Mouse (Mus musculus) hindbrain, embryonic 15.5 days (tissue): ENCODE data around the gene Prrc2b. TPM values are rescaled to one million over a fixed set of nuclear protein-coding genes. Genes with fewer than 3 reads are reported as not detected.

ENCODE experiments used
- ATAC-seq: fragments of 200-750 bp; cut with Nextera tagmentation; 2 replicates; pipeline ENCODE4 v1.8.0; 2017; ENCODE audit warnings: low read depth, moderate number of reproducible peaks, moderate TSS enrichment; ENCODE audit not compliant: low FRiP score
- H3K27ac ChIP-seq: fragments of 300-500 bp; sonication (generic); replicated peaks from 2 replicates; pipeline ENCODE4 v1.5.1; 2015; ENCODE audit warnings: mild to moderate bottlenecking, inconsistent platforms
- H3K27me3 ChIP-seq: fragments of 300-500 bp; sonication (generic); 2 replicates; pipeline ENCODE4 v1.6.1; 2015; ENCODE audit warnings: control low read depth, inconsistent platforms
- H3K36me3 ChIP-seq: fragments of 300-500 bp; sonication (generic); 2 replicates; pipeline ENCODE4 v1.6.1; 2015; ENCODE audit warnings: control low read depth, inconsistent platforms
- H3K4me1 ChIP-seq: fragments of 300-500 bp; sonication (generic); replicated peaks from 2 replicates; pipeline ENCODE4 v1.6.1; 2015; ENCODE audit warnings: control low read depth, inconsistent platforms
- H3K4me2 ChIP-seq: fragments of 300-500 bp; sonication (generic); 2 replicates; pipeline ENCODE4 v1.6.1; 2015; ENCODE audit warnings: moderate library complexity, mild to moderate bottlenecking, inconsistent platforms
- H3K4me3 ChIP-seq: fragments of 300-500 bp; sonication (generic); 2 replicates; pipeline ENCODE4 v1.5.1; 2015; ENCODE audit warnings: mild to moderate bottlenecking, inconsistent platforms
- H3K9ac ChIP-seq: fragments of 300-500 bp; sonication (generic); 2 replicates; pipeline ENCODE4 v1.6.1; 2015; ENCODE audit warnings: inconsistent platforms
- H3K9me3 ChIP-seq: fragments of 300-500 bp; sonication (generic); 2 replicates; pipeline ENCODE4 v1.6.1; 2016; ENCODE audit warnings: control low read depth, inconsistent platforms
- WGBS: fragments of 180-500 bp; shearing (Covaris S2); methylation state at CpG from one replicate; pipeline ENCODE4 v1.1.7; 2015; 5-methylcytosine and 5-hydroxymethylcytosine counted together
- polyA plus RNA-seq: library from polyadenylated mRNA; unstranded; fragments of >200 nt; fragmentation: Nextera tagmentation; extraction: Ambion mirVana; gene quantifications from 2 replicates; pipeline ENCODE4 v1.2.1, GENCODE M21; 2015

Prrc2b gene
- polyA plus RNA-seq, 1 experiment from 2014 or later = 79.7 TPM

- Histone ChIP-seq H3K36me3 (no peaks in the 10 kb centered on the region), H3K4me1 (peaks cover 66% of the 10 kb centered on the region), H3K9me3 (no peaks in the 10 kb centered on the region), H3K27ac (no peak overlapping the region), H3K27me3 (no peaks in the 10 kb centered on the region), H3K4me2 (no peak overlapping the region), H3K4me3 (no peak overlapping the region), H3K9ac (no peak overlapping the region)
- ATAC-seq = no peak
- WGBS = 85% methylated on average over 11 of the region's 11 CpGs
Observed at GRCm38 (mm10) chr2:32165040-32165800, 14.3 kb downstream of the Prrc2b start.

DNA sequence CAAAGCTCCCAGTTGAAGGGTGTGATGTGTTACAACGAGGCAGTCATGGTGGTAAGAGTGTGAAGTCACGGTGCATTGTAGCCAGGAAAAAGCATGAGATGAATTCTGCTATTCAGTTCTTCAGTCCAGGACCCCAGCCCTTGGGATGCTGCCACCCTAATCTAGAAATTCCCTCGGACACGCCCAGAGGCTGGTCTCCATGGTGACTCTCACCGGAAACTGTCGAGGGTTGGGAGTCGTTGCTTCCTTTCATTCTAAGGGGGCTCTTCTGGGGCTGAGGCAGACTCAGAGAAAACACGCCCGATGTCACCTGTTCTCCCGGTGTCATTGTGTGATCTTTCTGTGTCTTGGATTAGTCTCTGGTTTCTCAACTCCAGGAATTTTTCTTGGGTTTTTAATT is 15.7 kb downstream of the Prrc2b start:
- no peak overlapping the region for H3K9ac ChIP-seq
- peaks cover 67% of the 10 kb centered on the region for H3K4me1 ChIP-seq

GRCm38 (mm10) chr2:32167034-32167770 is 16.3 kb downstream of the Prrc2b start:
- peak overlapping the region; percentile 83 for H3K27ac ChIP-seq
- H3K9me3 ChIP-seq = no peaks in the 10 kb centered on the region
- no peaks in the 10 kb centered on the region for H3K36me3 ChIP-seq
- H3K4me2 ChIP-seq = peak overlapping the region; percentile 41
- peak overlapping the region; percentile 21; the same call in 1 of the 2 replicates for H3K9ac ChIP-seq
- peak; percentile 24 for ATAC-seq
- no peaks in the 10 kb centered on the region for H3K27me3 ChIP-seq
- 4% methylated on average over 16 of the region's 16 CpGs for WGBS
- H3K4me1 ChIP-seq = peaks cover 72% of the 10 kb centered on the region
- H3K4me3 ChIP-seq = 0 out of 2 replicates have a peak overlapping the region, but pooled peaks have one; percentile 6

More for the DNA sequence above, 15.7 kb downstream of the Prrc2b start:
- H3K36me3 ChIP-seq = no peaks in the 10 kb centered on the region
- no peak for ATAC-seq
- H3K27me3 ChIP-seq = no peaks in the 10 kb centered on the region
- peak overlapping the region; percentile 83 for H3K27ac ChIP-seq
- peak overlapping the region; percentile 41; the same call in 1 of the 2 replicates for H3K4me2 ChIP-seq
- H3K4me3 ChIP-seq = no peak overlapping the region
- WGBS = 3% methylated on average over 10 of the region's 10 CpGs
- no peaks in the 10 kb centered on the region for H3K9me3 ChIP-seq

DNA sequence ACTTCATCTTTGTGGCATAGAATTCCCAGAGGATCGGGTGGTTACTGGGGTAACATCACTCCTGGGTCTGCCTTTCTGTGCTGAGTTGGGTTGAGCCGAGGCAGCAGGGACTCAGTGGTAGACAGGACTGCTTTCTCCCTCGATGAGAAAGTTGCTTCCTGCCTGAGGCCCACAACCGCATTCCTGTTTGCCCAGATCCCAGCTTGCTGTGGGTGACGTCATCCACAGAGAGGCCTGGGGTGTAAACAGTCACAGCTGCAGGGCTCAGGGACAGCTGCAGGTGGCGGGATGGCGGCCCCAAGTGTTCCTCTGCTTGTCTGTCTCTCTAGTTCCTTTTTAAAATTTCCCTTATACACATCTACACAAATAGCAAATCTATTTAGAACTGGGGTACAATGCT is 16.9 kb downstream of the Prrc2b start:
- H3K4me2 ChIP-seq = peak overlapping the region; percentile 41
- ATAC-seq = peak; percentile 43
- H3K9ac ChIP-seq = peak overlapping the region; percentile 21; the same call in 1 of the 2 replicates
- H3K27me3 ChIP-seq = no peaks in the 10 kb centered on the region
- no peaks in the 10 kb centered on the region for H3K36me3 ChIP-seq
- 2% methylated on average over 7 of the region's 7 CpGs for WGBS
- H3K4me3 ChIP-seq = 0 out of 2 replicates have a peak overlapping the region, but pooled peaks have one; percentile 6
- H3K9me3 ChIP-seq = no peaks in the 10 kb centered on the region
- H3K27ac ChIP-seq = peak overlapping the region; percentile 83
- peaks cover 72% of the 10 kb centered on the region for H3K4me1 ChIP-seq

DNA sequence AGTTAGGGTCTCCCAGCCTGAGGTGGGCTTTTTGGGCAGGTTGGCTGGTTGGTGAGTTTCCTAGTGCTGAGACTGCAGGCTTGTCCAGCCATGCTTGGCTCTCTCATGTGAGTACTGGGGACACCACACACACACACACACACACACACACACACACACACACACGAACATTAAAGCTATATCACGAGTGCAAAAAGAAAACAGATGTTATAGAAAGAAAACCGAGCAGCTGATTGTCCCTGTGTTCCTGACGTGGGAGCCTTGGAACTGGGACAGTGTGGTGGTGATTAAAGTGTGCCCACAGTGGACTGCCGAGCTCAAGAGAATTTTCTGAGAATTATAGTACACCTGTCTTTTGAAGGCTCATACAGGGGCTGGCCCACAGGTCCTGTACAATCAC is 18.4 kb downstream of the Prrc2b start:
- Histone ChIP-seq H3K4me3 (no peak overlapping the region), H3K36me3 (no peaks in the 10 kb centered on the region), H3K4me2 (no peak overlapping the region), H3K4me1 (peaks cover 80% of the 10 kb centered on the region), H3K9ac (no peak overlapping the region), H3K27ac (peak overlapping the region; percentile 14; the same call in 1 of the 2 replicates), H3K9me3 (no peaks in the 10 kb centered on the region), H3K27me3 (no peaks in the 10 kb centered on the region)
- WGBS = 74% methylated on average over 5 of the region's 5 CpGs
- ATAC-seq = no peak

DNA sequence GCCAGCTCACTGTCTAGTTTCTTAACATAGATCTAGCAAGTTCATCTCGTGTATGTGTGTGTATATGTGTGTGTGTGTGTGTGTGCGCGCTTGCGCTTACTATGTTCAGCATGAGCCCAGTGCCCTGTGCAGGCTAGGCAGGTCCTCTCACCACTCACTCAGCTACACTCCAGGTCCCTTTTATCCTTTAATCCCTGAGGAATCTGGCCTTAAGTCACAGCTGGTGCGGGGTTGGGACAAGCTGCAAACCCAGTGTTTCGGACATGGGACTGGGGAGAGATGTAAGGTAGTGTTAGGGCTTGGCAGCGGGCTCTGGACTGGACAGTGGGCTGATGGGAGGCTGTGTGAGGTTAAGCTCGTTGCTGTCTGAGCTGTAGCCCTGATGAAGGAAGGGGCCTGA is 19.1 kb downstream of the Prrc2b start:
- Histone ChIP-seq H3K36me3 (no peaks in the 10 kb centered on the region), H3K27me3 (no peaks in the 10 kb centered on the region), H3K4me1 (peaks cover 80% of the 10 kb centered on the region), H3K4me2 (no peak overlapping the region), H3K9me3 (no peaks in the 10 kb centered on the region), H3K9ac (no peak overlapping the region), H3K27ac (0 out of 2 replicates have a peak overlapping the region, but pooled peaks have one; percentile 14), H3K4me3 (no peak overlapping the region)
- ATAC-seq = no peak
- WGBS = 80% methylated on average over 8 of the region's 8 CpGs

DNA sequence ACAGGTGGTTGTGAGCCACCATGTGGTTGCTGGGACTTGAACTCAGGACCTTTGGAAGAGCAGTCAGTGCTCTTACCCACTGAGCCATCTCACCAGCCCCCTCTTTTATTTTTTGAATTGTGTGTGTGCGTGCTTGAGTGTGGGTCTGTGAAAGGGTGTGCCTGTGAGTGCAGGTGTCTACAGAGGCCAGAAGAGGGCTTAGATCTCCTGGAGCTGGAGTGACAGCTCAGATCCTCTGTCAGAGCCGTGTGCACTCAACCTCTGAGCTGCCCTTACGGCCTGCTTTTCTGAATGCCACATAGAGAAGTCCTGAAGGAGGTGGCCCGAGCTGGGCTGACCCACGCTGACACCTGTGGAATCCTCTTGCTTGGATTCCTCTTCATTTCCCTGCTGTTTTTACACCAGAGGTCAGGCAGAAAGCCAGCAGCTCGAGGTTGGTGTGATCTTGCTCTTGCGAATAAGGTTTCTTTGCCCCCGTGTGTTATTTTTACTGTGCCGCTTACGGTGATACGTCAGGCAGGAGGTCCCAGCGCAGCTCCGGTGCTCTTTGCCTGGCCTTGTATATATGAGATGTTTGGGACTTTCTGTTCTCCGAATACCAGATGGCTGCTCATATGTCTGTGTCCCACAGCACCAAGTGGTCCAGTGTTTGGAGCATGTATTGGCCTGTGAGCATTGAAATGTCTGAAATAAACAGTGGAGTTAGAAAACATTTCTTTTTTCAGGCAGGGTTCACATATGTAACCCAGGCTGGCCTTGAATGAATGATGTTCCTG is 21.0 kb downstream of the Prrc2b start:
- H3K27ac ChIP-seq = no peak overlapping the region
- whole genome bisulfite sequencing = 77% methylated on average over 14 of the region's 14 CpGs
- H3K4me2 ChIP-seq = no peak overlapping the region

DNA sequence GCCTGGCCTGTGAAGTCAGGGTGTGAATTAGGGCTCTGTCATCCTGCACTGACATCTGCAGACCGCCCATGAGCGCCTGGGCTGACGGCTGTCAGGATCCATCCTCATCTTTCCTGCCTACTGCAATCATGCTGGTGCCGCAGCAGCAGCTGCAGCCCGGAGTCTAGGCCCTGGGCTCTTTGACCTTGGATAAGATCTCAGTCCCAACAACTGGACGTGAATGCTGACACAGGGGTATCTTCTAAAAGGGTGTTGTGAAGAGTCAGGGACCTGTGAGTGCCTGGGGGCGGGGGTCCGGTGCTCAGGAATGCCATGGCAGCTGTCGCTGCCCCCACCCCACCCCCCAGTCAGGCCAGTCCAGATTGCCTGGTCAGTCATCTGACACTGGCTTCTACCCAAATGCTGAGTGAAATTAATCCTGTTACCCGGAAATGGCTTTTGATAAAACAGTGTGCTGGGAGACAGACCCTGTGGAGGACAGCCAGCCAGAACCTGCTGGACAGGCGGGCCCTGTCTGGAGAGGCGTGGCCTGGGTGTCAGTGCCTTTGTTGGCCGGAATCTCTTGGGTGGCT is 23.4 kb downstream of the Prrc2b start:
- Histone ChIP-seq H3K4me2 (peak overlapping the region; percentile 33), H3K9ac (peak overlapping the region; percentile 16; the same call in 1 of the 2 replicates), H3K4me3 (no peak overlapping the region), H3K36me3 (no peaks in the 10 kb centered on the region), H3K4me1 (peaks cover 83% of the 10 kb centered on the region), H3K9me3 (no peaks in the 10 kb centered on the region), H3K27me3 (no peaks in the 10 kb centered on the region), H3K27ac (peak overlapping the region; percentile 87)
- 4% methylated on average over 13 of the region's 13 CpGs for WGBS
- peak; percentile 72 for ATAC-seq

More for the DNA sequence above, 21.0 kb downstream of the Prrc2b start:
- no peak for ATAC-seq
- Histone ChIP-seq H3K27me3 (no peaks in the 10 kb centered on the region), H3K4me3 (no peak overlapping the region), H3K9me3 (no peaks in the 10 kb centered on the region), H3K36me3 (no peaks in the 10 kb centered on the region), H3K4me1 (peaks cover 81% of the 10 kb centered on the region), H3K9ac (no peak overlapping the region)

DNA sequence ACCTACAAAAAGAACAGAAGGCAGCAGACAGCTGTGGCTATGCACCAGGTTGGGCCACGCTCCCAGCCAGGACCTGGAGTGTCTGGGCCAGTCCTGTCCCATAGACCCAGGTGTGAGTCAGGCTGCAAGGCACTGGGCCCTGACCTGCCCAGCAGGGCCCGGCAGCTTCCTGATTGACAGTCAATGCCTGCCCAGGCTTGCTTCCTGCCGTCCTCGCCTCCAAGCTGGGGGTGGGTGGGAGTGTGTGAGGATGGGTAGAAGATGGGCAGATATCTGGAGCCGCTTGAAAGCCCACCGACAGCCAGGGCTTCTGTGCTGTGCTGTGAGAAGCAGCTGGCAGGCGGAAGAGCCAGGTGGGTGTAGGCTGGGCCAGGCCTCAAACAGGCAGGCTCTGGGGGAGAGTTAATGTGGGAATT is 24.2 kb downstream of the Prrc2b start:
- H3K27ac ChIP-seq = peak overlapping the region; percentile 87
- H3K27me3 ChIP-seq = no peaks in the 10 kb centered on the region
- no peaks in the 10 kb centered on the region for H3K9me3 ChIP-seq
- no peak overlapping the region for H3K4me3 ChIP-seq
- peak overlapping the region; percentile 16 for H3K9ac ChIP-seq
- H3K4me2 ChIP-seq = peak overlapping the region; percentile 33
- no peaks in the 10 kb centered on the region for H3K36me3 ChIP-seq
- ATAC-seq = peak; percentile 64
- 17% methylated on average over 7 of the region's 7 CpGs for WGBS
- peaks cover 80% of the 10 kb centered on the region for H3K4me1 ChIP-seq

DNA sequence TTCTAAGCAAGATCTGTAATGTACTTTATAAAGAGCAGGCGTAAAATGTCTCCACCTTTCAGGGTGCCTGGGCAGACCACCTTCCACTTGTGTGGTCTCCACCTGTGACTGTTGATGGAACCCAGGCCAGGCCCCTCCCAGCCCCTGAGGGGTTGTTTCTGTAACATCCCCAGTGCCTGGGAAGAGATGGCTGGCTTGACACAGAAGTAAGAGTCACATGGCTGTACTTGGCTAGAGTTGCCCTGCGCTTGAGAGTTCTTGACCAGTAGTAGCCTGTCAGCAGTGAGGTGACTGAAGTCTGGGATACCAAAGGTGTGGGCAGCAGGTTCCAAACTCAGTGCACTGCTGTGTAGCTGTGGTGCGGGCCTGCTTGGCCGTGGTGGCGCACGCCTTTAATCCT is 24.6 kb downstream of the Prrc2b start:
- Histone ChIP-seq H3K36me3 (no peaks in the 10 kb centered on the region), H3K4me1 (peaks cover 77% of the 10 kb centered on the region), H3K4me2 (0 out of 2 replicates have a peak overlapping the region, but pooled peaks have one; percentile 33), H3K27me3 (no peaks in the 10 kb centered on the region), H3K4me3 (no peak overlapping the region), H3K27ac (peak overlapping the region; percentile 87), H3K9ac (0 out of 2 replicates have a peak overlapping the region, but pooled peaks have one; percentile 16), H3K9me3 (no peaks in the 10 kb centered on the region)
- ATAC-seq = no peak; the same call in 1 of the 2 replicates
- WGBS = 85% methylated on average over 6 of the region's 6 CpGs

DNA sequence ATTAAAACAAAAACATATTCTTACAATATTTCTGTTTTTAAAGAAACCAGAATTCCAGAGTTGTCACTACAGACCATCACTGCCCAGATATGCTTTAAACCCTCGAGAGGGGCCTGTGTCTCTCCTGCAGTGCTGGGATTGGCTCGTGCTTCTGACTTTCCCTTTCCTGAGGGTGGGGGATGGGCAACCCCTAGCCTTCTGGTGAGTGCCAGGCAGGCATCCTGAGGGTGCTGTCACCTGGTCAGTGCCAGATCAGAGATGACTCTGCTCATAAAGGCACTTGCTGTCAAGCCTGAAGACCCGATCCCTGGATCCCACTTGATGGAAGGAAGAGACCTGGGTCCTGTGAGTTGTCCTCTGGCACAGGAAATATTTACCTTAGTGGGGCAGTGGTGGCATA is 26.0 kb downstream of the Prrc2b start:
- no peak overlapping the region for H3K4me3 ChIP-seq
- no peaks in the 10 kb centered on the region for H3K9me3 ChIP-seq
- no peaks in the 10 kb centered on the region for H3K36me3 ChIP-seq
- WGBS = 30% methylated on average over 3 of the region's 3 CpGs
- no peak overlapping the region for H3K4me2 ChIP-seq
- no peaks in the 10 kb centered on the region for H3K27me3 ChIP-seq
- no peak overlapping the region for H3K9ac ChIP-seq
- H3K4me1 ChIP-seq = peaks cover 84% of the 10 kb centered on the region
- peak overlapping the region; percentile 43 for H3K27ac ChIP-seq
- no peak for ATAC-seq
